Comparison of ENCODE assay signal across 8 mouse cellular contexts in genomic region chr2:31974809-31975371, GRCm38 (mm10). TPM values are rescaled to one million over a fixed set of nuclear protein-coding genes. Genes with fewer than 3 reads are reported as not detected.
DNase-seq lines count a peak whose midpoint lies in the region; ATAC-seq lines count a peak whose summit lies in the region.

No protein-coding gene starts in this region.

- H3K4me3 ChIP-seq in neural tube, embryonic 11.5 days (ENCODE audit: low read depth, low read length), result peak overlapping the region; percentile 87
- H3K4me3 ChIP-seq in embryonic facial prominence, embryonic 13.5 days, result peak overlapping the region; percentile 96
- peak overlapping the region; percentile 100 for H3K4me3 ChIP-seq in limb, embryonic 11.5 days (ENCODE audit: low read depth, low read length)
- H3K4me3 ChIP-seq in stomach, embryonic 14.5 days (ENCODE audit: low read depth, low read length), result peak overlapping the region; percentile 74

- peak overlapping the region; percentile 90 for H3K9ac ChIP-seq in neural tube, embryonic 11.5 days (ENCODE audit: low read length)
- peak overlapping the region; percentile 98 for H3K9ac ChIP-seq in embryonic facial prominence, embryonic 13.5 days
- H3K9ac ChIP-seq in limb, embryonic 11.5 days (ENCODE audit: low read length), result peak overlapping the region; percentile 93
- H3K9ac ChIP-seq in stomach, embryonic 14.5 days (replicated peaks; ENCODE audit: low read depth, low read length), result peak overlapping the region; percentile 90

- WGBS in neural tube, embryonic 11.5 days, result 11% methylated on average over 13 of the region's 13 CpGs
- WGBS in embryonic facial prominence, embryonic 13.5 days, result 9% methylated on average over 13 of the region's 13 CpGs
- WGBS in limb, embryonic 11.5 days, result 9% methylated on average over 13 of the region's 13 CpGs
- WGBS in stomach, embryonic 14.5 days, result 9% methylated on average over 13 of the region's 13 CpGs

- ATAC-seq in neural tube, embryonic 11.5 days (ENCODE audit: insufficient read depth, low FRiP score, low TSS enrichment), result no peak
- ATAC-seq in embryonic facial prominence, embryonic 13.5 days (ENCODE audit: insufficient number of reproducible peaks, insufficient read depth, low FRiP score, low TSS enrichment, low read depth), result no peak
- ATAC-seq in limb, embryonic 11.5 days (ENCODE audit: insufficient number of reproducible peaks, low FRiP score, low TSS enrichment, low read depth), result no peak
- ATAC-seq in stomach, embryonic 14.5 days (ENCODE audit: insufficient number of reproducible peaks, insufficient read depth, low FRiP score, low read depth), result no peak

- H3K4me2 ChIP-seq in neural tube, embryonic 11.5 days (ENCODE audit: low read depth), result peak overlapping the region; percentile 82
- peak overlapping the region; percentile 95 for H3K4me2 ChIP-seq in embryonic facial prominence, embryonic 13.5 days
- H3K4me2 ChIP-seq in limb, embryonic 11.5 days (ENCODE audit: low read depth, severe bottlenecking), result peak overlapping the region; percentile 86
- H3K4me2 ChIP-seq in stomach, embryonic 14.5 days (replicated peaks; ENCODE audit: low read depth, low read length), result peak overlapping the region; percentile 86

- 0 out of 2 replicates have a peak, but pooled peaks cover 7% of the 10 kb centered on the region for H3K36me3 ChIP-seq in neural tube, embryonic 11.5 days (ENCODE audit: control insufficient read depth, insufficient read depth, low read length)
- peaks cover 57% of the 10 kb centered on the region for H3K36me3 ChIP-seq in embryonic facial prominence, embryonic 13.5 days
- peaks cover 15% of the 10 kb centered on the region for H3K36me3 ChIP-seq in limb, embryonic 11.5 days (ENCODE audit: control insufficient read depth, insufficient read depth, low read length)
- H3K36me3 ChIP-seq in stomach, embryonic 14.5 days (ENCODE audit: control insufficient read depth, insufficient read depth, low read length), result peaks cover 30% of the 10 kb centered on the region

- no peak for DNase-seq in neural tube, embryonic 11.5 days (ENCODE audit: low spot score)
- DNase-seq in neural tube, embryonic 10.5 days (ENCODE audit: extremely low spot score, low spot score), result no peak
- no peak for DNase-seq in limb, embryonic 11.5 days (ENCODE audit: low spot score)
- DNase-seq in natural killer cell, adult 2 months (ENCODE audit: low spot score in 2 of 2), result no peak
- DNase-seq in urinary bladder, postnatal 25 days (ENCODE audit: low spot score), result no peak
- no peak for DNase-seq in adrenal gland, postnatal 14 days

- H3K4me1 ChIP-seq in neural tube, embryonic 11.5 days (ENCODE audit: control insufficient read depth, insufficient read depth, low read length), result peaks cover 6% of the 10 kb centered on the region; the same call in 1 of the 2 replicates
- peaks cover 15% of the 10 kb centered on the region for H3K4me1 ChIP-seq in embryonic facial prominence, embryonic 13.5 days
- no peaks in the 10 kb centered on the region for H3K4me1 ChIP-seq in limb, embryonic 11.5 days (ENCODE audit: control insufficient read depth, insufficient read depth, low read length)
- H3K4me1 ChIP-seq in stomach, embryonic 14.5 days (ENCODE audit: control insufficient read depth, insufficient read depth, low read length), result peaks cover 4% of the 10 kb centered on the region; the same call in 1 of the 2 replicates

- H3K27me3 ChIP-seq in neural tube, embryonic 11.5 days (ENCODE audit: control insufficient read depth, insufficient read depth, low read length), result no peaks in the 10 kb centered on the region
- H3K27me3 ChIP-seq in embryonic facial prominence, embryonic 13.5 days, result no peaks in the 10 kb centered on the region
- no peaks in the 10 kb centered on the region for H3K27me3 ChIP-seq in limb, embryonic 11.5 days (ENCODE audit: control insufficient read depth, insufficient read depth, low read length)
- no peaks in the 10 kb centered on the region for H3K27me3 ChIP-seq in stomach, embryonic 14.5 days (ENCODE audit: control insufficient read depth, insufficient read depth, low read length)

- H3K27ac ChIP-seq in neural tube, embryonic 11.5 days (ENCODE audit: low read depth, low read length), result 0 out of 2 replicates have a peak overlapping the region, but pooled peaks have one; percentile 21
- peak overlapping the region; percentile 76 for H3K27ac ChIP-seq in embryonic facial prominence, embryonic 13.5 days
- H3K27ac ChIP-seq in limb, embryonic 11.5 days (replicated peaks; ENCODE audit: low read depth, low read length), result peak overlapping the region; percentile 52; the same call in 1 of the 2 replicates
- peak overlapping the region; percentile 59; the same call in 1 of the 2 replicates for H3K27ac ChIP-seq in stomach, embryonic 14.5 days (ENCODE audit: low read length)

- no peaks in the 10 kb centered on the region for H3K9me3 ChIP-seq in neural tube, embryonic 11.5 days (ENCODE audit: control insufficient read depth, low read length)
- no peaks in the 10 kb centered on the region for H3K9me3 ChIP-seq in embryonic facial prominence, embryonic 13.5 days
- no peaks in the 10 kb centered on the region for H3K9me3 ChIP-seq in limb, embryonic 11.5 days (ENCODE audit: control insufficient read depth, low read length)
- no peaks in the 10 kb centered on the region for H3K9me3 ChIP-seq in stomach, embryonic 14.5 days (ENCODE audit: control insufficient read depth, low read depth, low read length)

RNA-seq across cellular contexts. Expression of gene Nup214, which starts 0.7 kb away (rescaled TPM):
- polyA plus RNA-seq in neural tube, embryonic 11.5 days (2014; fragmentation: Nextera tagmentation; extraction: Ambion mirVana), result 71.2 and 72.7 TPM in 2 replicates
- polyA plus RNA-seq in embryonic facial prominence, embryonic 13.5 days (2015; fragmentation: Nextera tagmentation; extraction: Ambion mirVana), result 115 and 118 TPM in 2 replicates
- 85.5 and 98.4 TPM in 2 replicates for polyA plus RNA-seq in limb, embryonic 11.5 days (2014; fragmentation: Nextera tagmentation; extraction: Ambion mirVana)
- polyA plus RNA-seq in stomach, embryonic 14.5 days (2014; fragmentation: Nextera tagmentation; extraction: Ambion mirVana), result 83.8 and 93.9 TPM in 2 replicates
- total RNA-seq in adrenal gland, postnatal 14 days (2021), result 53.0 and 59.1 TPM in 2 replicates

RNA-seq across cellular contexts. Expression of gene Aif1l, which starts 25.0 kb away (rescaled TPM):
- polyA plus RNA-seq in neural tube, embryonic 11.5 days (2014; fragmentation: Nextera tagmentation; extraction: Ambion mirVana), result 53.5 and 60.3 TPM in 2 replicates
- 45.9 and 46.4 TPM in 2 replicates for polyA plus RNA-seq in embryonic facial prominence, embryonic 13.5 days (2015; fragmentation: Nextera tagmentation; extraction: Ambion mirVana)
- polyA plus RNA-seq in limb, embryonic 11.5 days (2014; fragmentation: Nextera tagmentation; extraction: Ambion mirVana), result 110 and 121 TPM in 2 replicates
- polyA plus RNA-seq in stomach, embryonic 14.5 days (2014; fragmentation: Nextera tagmentation; extraction: Ambion mirVana), result 18.2 and 21.4 TPM in 2 replicates
- 8.3 and 10.7 TPM in 2 replicates for total RNA-seq in adrenal gland, postnatal 14 days (2021)

Comparison
In these comparisons a context has a peak if more than half of its experiments do, and no peak if none do; other contexts are left out.
1. H3K27ac ChIP-seq: peak in every context shown above with its lines; median percentile 76 in embryonic facial prominence, embryonic 13.5 days; 59 in stomach, embryonic 14.5 days; 52 in limb, embryonic 11.5 days; 21 in neural tube, embryonic 11.5 days.